Mouse (Mus musculus) layer of hippocampus, postnatal 25 days (tissue): Measurements from ENCODE around the gene Klf1. TPM values are rescaled to one million over a fixed set of nuclear protein-coding genes. Genes with fewer than 3 reads are reported as not detected.

Experiments used
- microRNA-seq, 2 experiments: library from miRNA; unstranded; fragments of <30 nt; microRNA quantifications; one replicate each; pipeline ENCODE4 v1.2.0; 2021
- total RNA-seq, 2 experiments: library from RNA; stranded (reverse); gene quantifications; 2 replicates each; pipeline ENCODE4 v1.2.3; 2021

Gene Klf1
- total RNA-seq, 2 experiments from 2014 or later, result 0.17 TPM; not detected in 1

Small RNA genes within 50 kb of the gene (microRNA-seq; reads per million reads assigned to microRNA genes)
- gene Gm24197 (3.1 to 3.6 reads per million in 2 experiments), gene Mir7069 (10.0 to 13.2 reads per million in 2 experiments)

Other genes starting within 250 kb of the Klf1 start
- gene Ier2, start 239.1 kb upstream of the Klf1 start, total RNA-seq, result 1 to 10 TPM; 8.8 to 9.6 TPM
- gene Trmt1, start 215.6 kb upstream of the Klf1 start, total RNA-seq, result 100 to 1,000 TPM in 1 of 2 experiments, 10 to 100 TPM in 1; 83.4 to 101 TPM
- 10 to 100 TPM; 88.9 to 91.0 TPM for gene Nacc1, start 214.1 kb upstream of the Klf1 start, total RNA-seq
- 1 to 10 TPM; 2.1 to 2.8 TPM for gene Lyl1, start 200.5 kb upstream of the Klf1 start, total RNA-seq
- not detected for gene G430095P16Rik, start 178.9 kb upstream of the Klf1 start, total RNA-seq
- 100 to 1,000 TPM; 406 to 477 TPM for gene Nfix, start 101.6 kb upstream of the Klf1 start, total RNA-seq
- 10 to 100 TPM in 1 of 2 experiments, 1 to 10 TPM in 1; 9.3 to 10.6 TPM for gene Dand5, start 79.1 kb upstream of the Klf1 start, total RNA-seq
- gene Gadd45gip1, start 70.4 kb upstream of the Klf1 start, total RNA-seq, result 10 to 100 TPM; 23.7 to 27.3 TPM
- gene Rad23a, start 61.3 kb upstream of the Klf1 start, total RNA-seq, result 10 to 100 TPM; 67.0 to 69.7 TPM
- gene Calr, start 55.0 kb upstream of the Klf1 start, total RNA-seq, result 100 to 1,000 TPM; 473 to 552 TPM
- 10 to 100 TPM; 52.4 to 53.3 TPM for gene Farsa, start 44.9 kb upstream of the Klf1 start, total RNA-seq
- 10 to 100 TPM; 16.5 to 18.0 TPM for gene Syce2, start 29.8 kb upstream of the Klf1 start, total RNA-seq
- gene Gcdh, start 8.0 kb upstream of the Klf1 start, total RNA-seq, result 10 to 100 TPM; 32.4 to 39.7 TPM
- gene Dnase2a, start 6.6 kb downstream of the Klf1 start, total RNA-seq, result 1 to 10 TPM; 3.7 to 4.3 TPM
- 100 to 1,000 TPM in 1 of 2 experiments, 10 to 100 TPM in 1; 75.7 to 100 TPM for gene Mast1, start 35.4 kb downstream of the Klf1 start, total RNA-seq
- 1 to 10 TPM in 1 of 2 experiments, under 1 TPM in 1; 0.47 to 1.3 TPM for gene Rtbdn, start 45.1 kb downstream of the Klf1 start, total RNA-seq
- not detected for gene Gm49661, start 67.5 kb downstream of the Klf1 start, total RNA-seq
- 100 to 1,000 TPM; 335 to 353 TPM for gene Prdx2, start 67.7 kb downstream of the Klf1 start, total RNA-seq
- gene Rnaseh2a, start 67.8 kb downstream of the Klf1 start, total RNA-seq, result 10 to 100 TPM; 37.1 to 41.5 TPM
- 10 to 100 TPM; 67.9 to 68.8 TPM for gene Junb, start 76.8 kb downstream of the Klf1 start, total RNA-seq
- 1 to 10 TPM; 7.6 to 9.3 TPM for gene Hook2, start 88.7 kb downstream of the Klf1 start, total RNA-seq
- not detected for gene Best2, start 112.6 kb downstream of the Klf1 start, total RNA-seq
- 100 to 1,000 TPM; 116 to 128 TPM for gene Asna1, start 123.4 kb downstream of the Klf1 start, total RNA-seq
- gene Trir, start 124.9 kb downstream of the Klf1 start, total RNA-seq, result 100 to 1,000 TPM; 130 to 144 TPM
- 100 to 1,000 TPM; 145 to 159 TPM for gene Tnpo2, start 135.0 kb downstream of the Klf1 start, total RNA-seq
- gene Fbxw9, start 158.1 kb downstream of the Klf1 start, total RNA-seq, result 10 to 100 TPM; 19.7 to 27.8 TPM
- gene Gm5741, start 166.1 kb downstream of the Klf1 start, total RNA-seq, result not detected
- gene Dhps, start 169.8 kb downstream of the Klf1 start, total RNA-seq, result 10 to 100 TPM; 57.7 to 62.0 TPM
- 10 to 100 TPM; 57.7 to 69.0 TPM for gene Wdr83os, start 178.8 kb downstream of the Klf1 start, total RNA-seq
- 10 to 100 TPM; 28.7 to 32.3 TPM for gene Wdr83, start 179.4 kb downstream of the Klf1 start, total RNA-seq
- 10 to 100 TPM; 36.1 to 41.8 TPM for gene Man2b1, start 181.3 kb downstream of the Klf1 start, total RNA-seq
- gene Zfp791, start 221.2 kb downstream of the Klf1 start, total RNA-seq, result 1 to 10 TPM; 7.0 to 7.1 TPM
- not detected for gene Cks1brt, start 250.0 kb downstream of the Klf1 start, total RNA-seq